14 mouse cellular contexts compared by ENCODE assay signal in the genomic region with DNA sequence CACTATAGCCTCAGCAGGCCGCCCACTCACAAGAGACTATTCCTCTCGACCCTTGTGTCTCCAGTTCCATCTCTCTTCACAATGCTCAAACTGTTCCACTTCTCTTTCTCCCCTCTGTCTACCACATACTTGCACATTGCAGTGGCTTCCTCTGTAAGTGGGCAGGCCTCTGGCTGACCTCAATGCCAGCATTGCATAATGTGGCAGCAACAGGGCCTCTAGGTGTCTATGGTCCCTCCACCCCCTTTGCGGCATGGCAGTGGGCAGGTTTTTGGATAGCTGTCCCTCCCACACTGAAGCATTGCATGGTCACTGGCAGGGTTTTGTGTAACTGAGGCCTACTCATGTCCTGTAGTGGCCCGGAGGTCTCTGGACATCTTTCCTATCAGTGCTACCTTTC.
DNase-seq lines count a peak whose midpoint lies in the region; ATAC-seq lines count a peak whose summit lies in the region.
"Had no signal": no experiment of that assay in that cellular context is flagged by ENCODE, and none has a peak within 500 bp of the region (broad histone marks: within the 10 kb centered on the region; RNA-seq: fewer than 3 reads in every experiment).

No protein-coding gene starts in this region.

- ATAC-seq in common myeloid progenitor, adult 5-6 weeks (replicated peaks; ENCODE audit: low read depth, poor library complexity, severe bottlenecking) = peak; percentile 56
- ATAC-seq in megakaryocyte progenitor cell, adult 5-6 weeks (replicated peaks; ENCODE audit: poor library complexity) = peak; percentile 100
- ATAC-seq: forebrain, embryonic 16.5 days had no signal

- peak; percentile 8 for DNase-seq in lung, postnatal 36 days
- no peak for DNase-seq in lung, postnatal 14 days
- DNase-seq in fat pad, adult 2 months (ENCODE audit: extremely low read depth, low read depth, low spot score) = peak; percentile 21
- DNase-seq in testis, postnatal 14 days (ENCODE audit: low spot score) = no peak
- DNase-seq: adrenal gland, adult 2 months; adrenal gland, postnatal 25 days; cerebellum, adult 18-20 months; cerebellum, adult 9-11 months; gastrocnemius, postnatal 10 days; heart, adult 2 months; heart, postnatal 14 days had no signal

Comparison
In these comparisons a context has a peak if more than half of its experiments do, and no peak if none do; other contexts are left out.
1. DNase-seq: peak in lung, postnatal 36 days (single experiment) and fat pad, adult 2 months (single experiment); none in lung, postnatal 14 days (single experiment) and testis, postnatal 14 days (single experiment).